Mouse (Mus musculus): ENCODE results near the gene Uimc1.

The Uimc1 gene

DNA sequence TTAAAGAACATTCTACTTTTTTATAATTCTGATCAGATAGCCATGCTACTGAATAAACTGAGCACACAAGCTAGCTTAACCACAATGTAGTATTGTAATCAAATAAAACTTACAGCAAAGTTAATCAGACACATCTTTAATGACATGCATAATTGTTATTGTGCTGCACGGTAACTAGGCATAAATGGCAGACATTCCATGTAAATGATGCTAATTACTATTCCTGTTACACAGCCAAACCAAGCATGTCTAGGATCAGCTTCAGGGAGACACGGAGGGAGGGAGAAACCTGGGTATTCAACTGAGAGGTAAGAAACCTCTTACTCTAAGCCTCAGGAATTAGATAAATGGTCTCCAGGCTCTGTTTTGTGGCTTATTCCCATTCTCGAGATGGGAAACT lies 52.4 kb downstream of the Uimc1 start:
- no peak for DNase-seq (ENCODE audit: inconsistent age in 2 of 2, low spot score in 1 of 2)

DNA sequence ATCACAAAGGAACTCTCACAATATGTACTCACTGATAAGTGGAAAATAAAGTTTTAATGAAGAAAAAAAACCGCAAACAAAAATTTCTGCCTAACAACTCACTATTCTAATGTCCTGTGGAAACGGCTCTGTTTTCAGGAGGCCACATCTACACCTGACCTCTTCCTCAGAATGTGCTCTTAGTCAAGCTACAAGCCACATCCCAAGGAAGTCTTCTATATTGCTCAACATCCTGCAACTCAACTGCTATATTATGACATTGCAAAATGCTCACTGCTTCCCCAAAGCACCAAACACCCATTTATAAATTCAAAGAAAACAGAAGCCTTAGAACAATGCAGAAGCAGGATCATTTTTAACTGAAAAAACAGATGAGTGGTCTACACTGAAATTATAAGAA lies 60.1 kb downstream of the Uimc1 start:
- DNase-seq (ENCODE audit: inconsistent age in 2 of 2, low spot score in 1 of 2): no peak

DNA sequence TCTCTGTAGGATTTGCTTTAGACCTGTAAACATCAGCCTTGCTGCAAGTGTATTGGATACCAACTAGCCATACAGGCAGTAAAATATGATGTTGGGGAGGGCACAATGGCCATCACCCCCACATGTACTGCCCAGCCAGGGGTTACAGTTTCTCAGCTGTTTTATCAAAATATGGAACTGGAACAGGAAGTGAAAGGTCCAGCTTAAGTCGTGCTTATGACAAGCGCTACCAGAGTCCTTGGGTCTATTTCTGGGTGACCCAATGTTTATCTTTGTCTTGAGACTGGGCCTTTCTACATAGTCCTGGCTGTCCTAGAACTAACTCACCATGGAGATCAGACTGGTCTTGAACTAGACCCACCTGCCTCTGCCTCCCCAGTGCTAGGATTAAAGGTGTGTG lies 75.9 kb downstream of the Uimc1 start:
- DNase-seq (ENCODE audit: inconsistent age in 2 of 2, low spot score in 1 of 2): no peak

DNA sequence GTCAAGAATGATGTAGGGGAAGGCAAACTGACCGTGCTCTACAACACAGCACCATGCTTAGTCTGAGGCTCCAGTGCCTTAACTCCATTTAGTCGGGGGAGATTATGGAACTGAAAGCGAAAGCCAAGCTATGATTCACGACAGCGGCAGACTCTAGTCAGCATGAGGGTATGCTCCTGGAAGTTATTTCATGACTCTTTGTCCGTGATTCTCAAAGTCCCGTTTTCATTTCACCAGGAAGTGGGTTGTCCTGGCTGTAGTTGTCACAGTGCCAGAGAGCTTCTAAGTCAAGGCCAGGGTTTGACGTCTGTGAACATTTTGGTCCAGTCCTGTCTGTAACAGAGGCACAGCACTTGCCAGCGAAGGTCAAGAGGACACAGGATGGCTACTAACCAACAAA lies 77.4 kb downstream of the Uimc1 start:
- peak; percentile 87 to 90 for DNase-seq (ENCODE audit: inconsistent age in 2 of 2, low spot score in 1 of 2)

DNA sequence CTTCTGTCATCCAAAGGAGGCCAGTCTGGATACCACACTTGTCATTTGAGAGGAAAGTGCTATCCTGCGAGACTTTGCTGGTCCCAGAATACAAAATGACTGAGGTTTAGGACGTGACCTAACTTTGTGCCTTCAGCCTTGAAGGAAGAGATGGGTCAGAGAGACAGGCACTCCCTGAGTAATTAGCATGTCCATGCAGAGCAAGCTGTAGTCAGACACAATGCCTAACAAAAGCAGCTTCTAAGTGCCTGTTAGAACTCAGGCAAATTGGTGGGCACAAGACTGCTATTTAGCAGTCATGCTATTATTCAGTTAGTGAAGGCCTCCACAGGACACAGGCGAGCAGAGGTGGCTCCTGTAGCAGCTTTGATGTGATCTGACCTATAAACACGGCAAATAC lies 77.8 kb downstream of the Uimc1 start:
- no peak for DNase-seq (ENCODE audit: inconsistent age in 2 of 2, low spot score in 1 of 2)

DNA sequence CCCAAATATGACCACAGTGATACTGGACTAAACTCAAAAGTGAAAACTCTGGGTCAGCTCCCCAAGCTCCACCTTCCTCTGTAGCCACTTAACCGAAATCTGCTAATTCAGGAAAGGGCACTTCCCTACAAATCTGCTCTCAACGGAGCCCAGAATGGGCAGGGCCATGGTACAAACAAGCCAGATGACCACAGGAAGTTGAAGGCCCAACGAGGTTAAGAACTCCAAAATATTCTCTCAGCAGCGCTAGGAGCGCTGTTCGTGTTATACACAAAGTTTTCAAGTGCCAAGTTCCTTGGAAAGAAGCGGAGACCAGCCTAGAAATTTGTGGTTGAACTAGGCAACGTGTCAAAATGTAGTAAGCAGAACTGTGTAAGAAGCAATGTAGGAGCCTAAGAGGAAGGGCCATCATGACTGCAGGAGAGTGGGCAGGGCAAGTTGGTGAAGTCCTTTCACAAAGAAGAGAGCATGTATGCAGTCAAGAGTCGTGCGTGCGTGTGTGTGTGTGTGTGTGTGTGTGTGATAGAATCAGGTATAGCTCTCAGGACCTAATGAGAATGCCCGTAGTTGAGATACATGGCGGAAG lies 78.8 kb downstream of the Uimc1 start, which contains the start of gene Hk3:
Gene Hk3, minus strand, starts transcription at position 192 of the 586 bp plus-strand sequence.
- DNase-seq (ENCODE audit: inconsistent age in 2 of 2, low spot score in 1 of 2): peak in 1 of 2 experiments; percentile 36

DNA sequence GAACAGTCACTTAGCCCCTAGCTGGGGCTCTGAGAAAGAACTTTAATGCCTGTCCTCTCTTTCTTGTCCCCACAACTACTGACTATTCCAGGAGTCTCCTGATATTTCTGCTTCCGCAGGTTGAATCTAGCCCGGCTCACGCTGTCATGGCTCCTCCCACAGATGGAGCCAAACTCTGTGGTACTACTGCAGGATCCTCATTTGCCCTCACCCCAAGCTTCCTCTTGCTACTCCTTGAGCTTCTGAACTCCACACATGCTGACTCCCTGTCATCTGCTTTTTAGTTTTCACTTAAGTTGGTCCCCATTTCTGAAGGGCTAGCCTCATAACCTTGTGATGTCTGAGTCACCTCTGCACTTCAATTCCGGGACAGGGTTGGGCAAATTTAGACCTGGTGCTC lies 80.0 kb downstream of the Uimc1 start:
- no peak for DNase-seq (ENCODE audit: inconsistent age in 2 of 2, low spot score in 1 of 2)

DNA sequence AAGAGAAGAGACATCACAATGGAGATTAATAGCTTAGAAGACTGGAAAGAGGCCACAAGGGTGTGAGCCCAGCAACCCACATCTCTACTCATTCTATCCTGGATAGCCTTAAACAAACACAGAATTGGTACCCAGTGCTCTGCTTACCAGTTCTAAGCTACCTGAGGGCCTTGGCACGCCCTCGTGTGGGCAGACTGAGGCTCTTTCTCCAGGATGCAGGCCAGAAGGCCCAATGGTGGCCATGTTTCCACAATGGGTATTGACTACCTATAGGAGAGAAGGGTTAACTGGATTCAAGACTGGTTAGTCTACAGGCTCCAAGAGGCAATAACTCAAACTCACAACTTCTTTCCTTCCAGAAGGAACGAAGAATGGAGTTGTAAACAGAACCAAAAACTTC lies 80.9 kb downstream of the Uimc1 start:
- DNase-seq (ENCODE audit: inconsistent age in 2 of 2, low spot score in 1 of 2): no peak

DNA sequence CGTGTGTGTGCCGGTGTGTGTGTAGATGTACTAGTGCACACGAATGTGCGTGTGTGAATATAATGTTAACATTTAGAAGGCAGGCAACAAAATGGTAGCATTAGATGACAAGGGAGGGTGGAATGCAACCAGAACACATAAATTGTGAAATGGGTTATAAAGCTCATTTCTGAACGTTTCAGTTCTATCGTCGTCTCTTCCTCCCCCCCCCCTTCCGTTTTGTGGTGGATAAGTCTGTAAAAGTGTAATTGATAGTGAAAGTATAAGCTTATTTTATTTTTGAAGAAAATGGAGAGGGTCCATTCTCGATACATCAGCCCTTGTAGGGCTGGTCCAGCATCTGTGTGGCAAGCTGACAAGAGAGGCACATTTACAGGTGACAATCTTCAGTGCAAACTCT lies 81.4 kb downstream of the Uimc1 start:
- no peak for DNase-seq (ENCODE audit: inconsistent age in 2 of 2, low spot score in 1 of 2)

DNA sequence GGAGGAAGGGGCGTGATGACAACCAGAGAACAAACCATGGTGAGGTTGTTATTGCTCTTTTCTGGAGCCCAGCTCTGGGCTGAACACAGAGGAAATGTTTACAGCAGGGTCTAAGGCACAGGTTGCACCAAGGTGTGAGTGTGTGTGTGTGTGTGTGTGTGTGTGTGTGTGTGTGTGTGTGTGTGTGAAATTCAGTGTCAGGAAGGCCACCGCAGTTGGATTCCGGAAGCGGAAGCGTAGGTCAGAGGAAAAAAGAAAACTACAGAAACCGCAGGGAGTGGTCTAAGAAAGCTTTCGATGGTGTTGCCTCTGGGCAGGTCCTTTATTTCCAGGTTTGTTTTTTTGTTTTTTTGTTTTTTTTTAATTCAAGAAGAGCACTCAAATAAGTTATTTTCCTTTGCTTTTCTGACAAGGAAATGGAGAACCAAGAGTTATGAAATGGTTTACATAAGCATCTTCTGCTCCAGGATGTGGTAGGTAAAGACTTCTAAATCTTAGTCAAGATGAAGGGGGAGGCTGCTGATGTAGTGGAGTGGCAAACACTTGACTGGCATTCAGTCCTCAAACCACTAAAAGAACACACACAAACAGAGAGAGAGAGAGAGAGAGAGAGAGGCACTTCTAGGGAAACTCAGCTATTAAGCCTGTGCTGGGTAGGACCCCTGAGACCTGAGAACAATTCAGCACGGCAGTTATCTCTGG lies 82.1 kb downstream of the Uimc1 start:
- DNase-seq (ENCODE audit: inconsistent age in 2 of 2, low spot score in 1 of 2): no peak

DNA sequence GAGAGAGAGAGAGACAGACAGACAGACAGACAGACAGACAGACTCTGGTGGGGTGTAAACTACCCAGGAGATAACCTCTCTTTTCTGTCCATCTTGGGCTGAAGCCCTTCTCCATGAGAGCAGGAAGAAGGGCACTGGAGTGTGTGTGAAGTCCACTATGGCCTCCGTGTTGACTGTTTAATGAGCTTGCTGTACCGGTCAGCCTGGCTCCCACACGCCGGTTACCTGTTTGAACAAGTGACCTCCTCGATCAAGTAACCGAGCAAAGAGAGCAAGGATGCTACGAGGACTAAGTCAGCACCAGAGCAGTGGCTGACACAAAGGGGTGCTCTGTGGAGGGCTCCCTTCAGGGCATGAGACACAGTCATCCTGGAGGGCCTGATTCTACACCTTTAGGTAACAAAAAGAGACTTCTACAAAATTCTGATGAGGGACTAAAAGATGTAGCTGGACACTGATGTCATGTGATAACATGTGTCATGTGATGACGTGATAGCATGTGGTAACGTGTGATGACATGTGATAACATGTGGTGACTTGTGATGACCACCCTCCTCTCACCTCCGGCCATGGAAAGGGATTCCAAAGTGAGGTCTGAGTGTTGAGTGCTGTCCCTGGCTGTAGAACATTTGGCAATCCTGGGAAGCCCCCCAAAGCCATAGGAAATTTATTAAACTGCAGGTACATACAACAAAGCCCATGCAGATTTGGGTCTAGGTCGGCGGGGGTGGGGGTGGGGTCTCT lies 82.8 kb downstream of the Uimc1 start:
- DNase-seq (ENCODE audit: inconsistent age in 2 of 2, low spot score in 1 of 2): no peak

DNA sequence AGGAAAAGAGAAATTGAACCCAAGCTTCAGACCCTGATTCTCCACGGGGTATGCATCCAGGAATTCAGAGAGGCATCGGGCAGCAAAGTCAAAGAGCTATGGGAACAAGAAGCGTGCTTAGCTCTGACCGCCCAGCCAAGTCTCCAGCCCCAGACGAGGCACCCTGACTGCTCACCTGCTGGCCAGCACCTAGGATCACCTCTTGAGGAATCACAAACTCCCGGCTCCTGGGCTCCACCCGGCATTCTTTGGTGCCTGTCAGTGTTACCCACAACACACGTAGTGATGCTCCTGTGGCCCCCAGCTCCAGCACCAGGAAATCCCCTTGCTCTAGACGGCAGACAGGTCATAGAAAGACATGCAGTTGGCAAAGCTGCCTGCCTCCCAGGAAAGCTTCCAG lies 85.6 kb downstream of the Uimc1 start:
- no peak for DNase-seq (ENCODE audit: inconsistent age in 2 of 2, low spot score in 1 of 2)

DNA sequence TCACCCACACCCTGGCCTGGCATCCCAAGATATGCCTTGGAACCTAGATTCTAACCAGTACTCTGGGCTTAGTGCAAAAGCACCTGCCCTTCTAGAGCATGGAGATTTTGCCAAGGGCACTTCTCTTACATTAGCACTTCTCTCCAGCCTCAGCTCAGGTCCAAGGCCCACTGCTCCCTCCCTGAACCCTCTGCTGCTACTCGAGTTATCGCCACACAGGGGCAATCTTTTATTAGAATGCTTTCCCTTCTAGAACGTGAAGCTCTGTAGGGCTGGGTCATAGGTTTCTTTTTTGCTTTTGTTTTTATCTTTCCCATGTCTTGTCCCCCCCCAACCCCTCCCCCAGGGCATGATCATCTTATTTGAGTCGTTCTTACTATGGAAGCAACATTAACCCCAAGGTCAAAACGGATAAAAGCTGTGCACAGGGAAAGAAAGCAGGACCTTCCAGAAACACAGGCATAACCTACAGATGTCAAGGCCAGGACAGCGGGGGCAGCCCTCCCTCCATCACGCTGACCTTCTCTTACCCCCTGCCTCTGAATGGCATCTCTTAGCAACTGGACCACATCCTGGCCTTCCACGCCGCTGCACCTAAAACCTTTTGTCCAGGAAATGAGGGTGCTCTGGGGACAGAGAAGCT lies 86.3 kb downstream of the Uimc1 start:
- DNase-seq (ENCODE audit: inconsistent age in 2 of 2, low spot score in 1 of 2): peak in 1 of 2 experiments; percentile 48

DNA sequence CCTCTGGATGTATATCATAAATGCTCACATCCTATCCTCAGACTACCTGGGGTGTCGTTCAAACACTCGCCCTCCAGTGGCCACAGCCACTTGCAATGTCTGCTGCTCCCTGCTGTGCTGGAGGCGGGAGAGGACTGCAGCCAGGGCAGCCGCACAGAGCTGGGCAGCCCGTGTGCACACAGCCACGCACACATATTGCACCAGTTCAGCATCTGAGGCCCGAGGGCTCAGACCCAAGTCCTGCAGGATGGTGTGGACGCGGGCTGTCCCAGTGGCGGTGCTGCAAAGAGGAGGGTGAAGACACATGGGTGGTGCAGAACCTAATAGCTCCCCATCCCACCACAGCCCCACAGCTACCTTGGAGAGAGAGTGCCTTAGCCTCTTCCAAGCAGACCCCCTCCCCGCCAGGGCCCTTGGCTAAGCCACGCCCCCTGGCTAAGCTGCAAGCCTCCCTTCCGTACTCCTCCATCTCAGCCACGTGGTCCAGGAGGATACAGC lies 88.1 kb downstream of the Uimc1 start:
- DNase-seq (ENCODE audit: inconsistent age in 2 of 2, low spot score in 1 of 2): peak in 1 of 2 experiments; percentile 45

DNA sequence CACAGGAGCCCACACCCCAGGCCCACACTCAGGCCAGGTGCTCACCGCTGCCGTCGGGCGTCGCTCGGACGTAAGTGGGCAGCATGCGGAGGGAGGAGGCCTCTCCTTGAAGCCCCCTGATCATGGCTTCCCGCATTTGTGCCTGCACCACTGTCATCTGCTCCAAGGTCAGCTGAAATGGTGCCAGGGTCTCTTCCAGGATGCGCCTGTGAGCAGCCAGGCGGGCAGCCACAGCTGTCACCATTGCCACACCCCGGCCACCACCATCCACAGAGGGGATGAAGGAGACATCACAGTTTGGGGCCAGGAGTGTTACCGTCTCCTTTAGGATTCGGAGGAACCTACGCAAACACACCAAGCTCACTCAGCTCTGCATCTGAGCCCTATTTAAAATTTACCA lies 89.0 kb downstream of the Uimc1 start:
- DNase-seq (ENCODE audit: inconsistent age in 2 of 2, low spot score in 1 of 2): no peak

DNA sequence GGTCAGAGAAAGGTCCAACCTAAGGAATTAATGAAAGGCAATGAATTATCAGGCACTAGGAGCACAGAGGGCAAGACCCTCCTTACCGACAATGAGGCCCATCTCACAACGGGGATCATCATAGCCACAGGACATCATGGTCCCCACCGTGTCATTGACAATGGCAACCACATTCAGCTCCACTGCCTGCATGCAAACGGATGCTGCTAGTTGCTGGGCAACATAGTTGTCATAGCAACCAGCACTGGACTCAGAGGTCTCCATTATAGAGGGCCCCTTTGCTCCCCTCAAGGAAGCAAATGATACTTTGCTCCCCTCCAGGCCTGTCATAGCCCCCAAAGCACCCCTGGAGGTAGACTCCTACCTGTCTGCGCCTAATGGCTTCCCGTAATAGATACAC lies 91.5 kb downstream of the Uimc1 start:
- DNase-seq (ENCODE audit: inconsistent age in 2 of 2, low spot score in 1 of 2): no peak

DNA sequence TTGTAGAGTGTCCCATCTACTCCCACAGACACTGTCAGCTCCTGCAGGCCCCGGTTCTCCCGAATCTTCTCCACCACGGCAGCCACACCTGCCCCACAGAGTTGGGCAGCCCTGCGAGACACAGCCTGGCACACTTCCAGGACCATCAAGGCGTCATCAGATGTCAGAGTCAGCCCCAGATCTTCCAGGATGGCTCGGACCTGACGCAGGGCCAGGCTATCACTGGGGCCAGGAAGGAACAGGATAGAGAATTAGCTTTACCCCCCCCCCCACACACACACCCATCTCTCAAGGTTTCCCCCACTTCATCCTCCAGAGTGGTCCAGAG lies 93.7 kb downstream of the Uimc1 start:
- no peak for DNase-seq (ENCODE audit: inconsistent age in 2 of 2, low spot score in 1 of 2)

DNA sequence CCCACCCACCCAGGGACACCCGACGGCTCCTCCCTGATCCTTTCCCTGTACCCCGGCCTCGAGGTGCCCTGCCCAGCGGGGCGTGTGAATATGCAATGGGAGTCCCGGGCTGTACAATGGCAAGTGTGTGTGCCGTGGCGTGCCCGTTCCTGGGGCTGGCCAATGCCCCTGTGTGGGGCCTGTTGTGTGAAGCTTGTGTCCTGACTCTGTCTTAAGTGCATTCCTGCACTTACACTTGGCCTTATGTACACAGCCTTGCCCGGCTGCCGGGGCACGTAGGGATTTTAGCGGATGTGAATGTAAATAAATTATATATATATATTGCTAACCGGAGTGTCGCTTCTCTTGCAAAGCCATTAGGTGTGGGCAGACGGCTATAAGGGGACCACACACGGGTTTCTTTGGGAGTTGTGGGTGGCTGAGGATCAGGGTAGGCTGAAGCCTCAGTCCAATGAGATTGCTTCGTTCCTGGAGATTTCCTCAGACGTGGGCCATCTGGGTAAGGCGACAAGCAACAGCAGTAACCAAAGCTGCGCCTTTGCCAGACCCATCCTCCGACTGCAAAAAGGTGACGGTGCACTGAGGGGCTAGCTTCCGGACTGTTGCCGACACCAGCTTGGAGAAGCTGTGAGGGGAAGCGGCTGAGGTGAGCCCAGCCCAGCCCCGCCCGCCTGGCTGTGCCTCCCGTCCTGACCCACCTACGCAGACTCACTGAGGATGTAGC lies 94.2 kb downstream of the Uimc1 start:
- DNase-seq (ENCODE audit: inconsistent age in 2 of 2, low spot score in 1 of 2): no peak

DNA sequence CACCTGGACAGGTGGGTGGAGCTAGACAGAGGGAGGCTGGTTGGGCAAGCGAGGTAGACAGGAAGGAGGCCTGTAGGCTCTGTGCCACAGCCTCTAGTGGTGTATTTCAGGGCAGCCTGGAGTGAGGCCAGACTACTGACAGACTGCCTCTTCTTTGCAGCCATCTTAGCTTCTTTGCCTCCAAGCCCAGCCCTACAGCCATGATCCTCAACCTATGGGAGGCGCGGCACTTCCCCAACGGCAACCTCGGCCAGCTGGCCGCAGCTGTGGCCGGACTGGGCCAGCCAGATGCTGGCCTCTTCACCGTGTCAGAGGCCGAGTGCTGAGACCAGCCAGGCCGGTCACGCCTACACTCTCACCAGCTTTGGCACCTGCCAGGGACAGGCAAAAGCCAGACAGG lies 95.5 kb downstream of the Uimc1 start:
- no peak for DNase-seq (ENCODE audit: inconsistent age in 2 of 2, low spot score in 1 of 2)

DNA sequence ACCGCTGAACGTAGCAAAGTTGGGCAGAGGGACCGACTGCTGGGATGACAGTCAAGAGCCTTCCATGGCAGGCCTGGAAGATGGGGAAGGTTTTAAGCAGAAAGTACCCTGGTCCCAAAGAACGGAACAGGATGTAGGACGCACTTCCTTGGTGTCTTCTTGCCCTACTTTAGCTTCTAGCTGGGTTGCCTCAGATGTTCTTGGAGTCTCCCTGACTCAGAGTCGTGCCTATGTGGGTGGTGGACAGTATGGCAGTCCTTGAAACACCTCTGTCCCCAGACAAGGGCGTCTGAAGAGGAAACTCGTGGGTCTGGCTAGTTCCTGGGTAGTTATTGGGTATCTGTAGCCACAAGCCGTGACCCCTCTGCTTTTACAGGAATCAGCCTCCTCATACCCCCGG lies 98.0 kb downstream of the Uimc1 start:
- no peak for DNase-seq (ENCODE audit: inconsistent age in 2 of 2, low spot score in 1 of 2)

DNA sequence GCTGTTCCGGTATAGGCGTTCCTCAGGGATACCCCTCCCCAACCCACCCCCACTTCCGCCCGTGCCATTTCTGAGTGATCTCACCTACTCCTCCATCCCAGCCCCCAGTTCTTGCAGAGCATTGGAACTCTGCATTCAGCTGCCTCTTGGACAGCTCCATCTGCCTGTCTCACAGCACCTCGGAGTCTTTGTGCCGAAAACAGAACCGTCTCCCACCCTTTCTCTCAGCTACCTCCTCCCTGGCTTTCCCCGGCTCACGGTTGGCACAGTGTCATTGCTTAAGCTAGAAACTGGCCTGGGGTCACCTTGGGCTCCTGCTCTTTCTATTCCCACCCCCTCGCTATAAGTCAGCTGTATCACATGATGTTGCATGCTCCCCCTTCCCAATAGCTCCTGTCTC lies 99.7 kb downstream of the Uimc1 start:
- no peak for DNase-seq (ENCODE audit: inconsistent age in 2 of 2, low spot score in 1 of 2)
